Mouse (Mus musculus) heart, adult 11 months (tissue): ENCODE data around the gene Sez6l2.
A peak's percentile ranks its signal among the peaks of the same experiment; 100 is the strongest.
"Not testable (repeated sequence)": the region's sequence is repeated elsewhere in the genome, so short reads cannot be mapped to it uniquely, and the experiment has no call there.

Experiments
- DNase-seq: peaks from one replicate; pipeline ENCODE4 v3.0.0; 2022

Sez6l2 gene

DNA sequence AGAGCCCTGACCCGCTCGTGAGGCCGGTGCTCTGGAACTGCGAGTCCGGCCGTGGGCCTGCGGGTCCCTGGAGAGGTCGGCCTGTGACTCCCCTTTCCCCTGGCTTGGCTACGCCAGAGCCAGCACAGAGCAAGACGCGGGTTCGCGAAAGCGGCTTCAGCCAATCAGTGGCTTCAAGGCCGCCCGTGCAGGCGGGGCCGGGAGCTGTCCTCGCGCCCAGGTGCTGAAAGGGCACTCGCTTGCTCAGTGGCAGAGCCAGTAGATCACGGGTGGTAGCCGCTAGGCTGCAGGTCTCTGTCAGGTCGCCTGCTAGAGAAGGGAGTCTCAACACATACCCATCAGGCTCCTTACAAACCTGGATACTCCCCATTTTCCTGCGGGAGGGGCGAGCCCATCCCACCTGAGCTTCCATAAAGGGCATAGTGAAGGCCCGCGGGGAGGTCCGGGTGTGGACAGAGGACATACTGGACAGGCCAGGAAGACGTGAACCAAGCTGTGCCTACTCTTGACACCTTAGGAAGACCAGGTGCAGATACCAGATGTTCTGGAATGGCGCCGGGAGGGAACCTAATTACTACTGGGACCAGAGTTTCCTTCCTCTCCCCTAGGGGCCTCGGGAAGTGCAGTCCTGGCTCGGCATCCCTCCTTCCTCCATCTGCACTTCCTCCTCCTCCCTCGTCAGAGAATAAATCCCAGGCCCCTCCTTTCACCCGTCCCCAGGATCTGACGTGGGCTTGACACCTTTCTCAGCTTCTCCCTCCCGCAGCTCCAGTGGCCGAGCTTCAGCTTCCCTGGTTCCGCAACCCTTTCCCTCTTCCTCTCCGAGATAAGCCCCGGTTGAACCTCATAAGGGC is at the start of gene Sez6l2:
Gene Sez6l2 (plus strand): TSS at position 771 of the 854 bp plus-strand sequence.
- peak; percentile 98 for DNase-seq

DNA sequence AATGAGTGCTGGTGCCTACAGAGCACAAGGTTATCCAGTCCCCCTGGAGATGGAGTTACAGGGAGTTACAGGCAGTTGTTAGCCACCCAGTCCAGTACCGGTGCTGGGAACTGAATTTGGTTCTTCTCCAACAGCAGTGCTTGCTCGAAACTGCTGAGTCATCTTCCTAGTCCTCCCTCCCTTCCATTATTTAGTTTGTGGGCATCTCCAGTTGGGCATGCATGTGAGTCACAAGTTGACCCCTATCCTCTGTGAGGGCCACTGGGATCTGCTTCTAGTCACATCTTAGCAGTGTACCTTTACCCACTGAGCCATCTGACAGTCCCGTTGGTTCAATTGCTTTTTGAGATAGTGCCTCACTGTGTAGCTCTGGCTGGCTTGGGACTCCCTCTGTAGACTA is 44.8 kb upstream of the Sez6l2 start:
- DNase-seq = no peak

DNA sequence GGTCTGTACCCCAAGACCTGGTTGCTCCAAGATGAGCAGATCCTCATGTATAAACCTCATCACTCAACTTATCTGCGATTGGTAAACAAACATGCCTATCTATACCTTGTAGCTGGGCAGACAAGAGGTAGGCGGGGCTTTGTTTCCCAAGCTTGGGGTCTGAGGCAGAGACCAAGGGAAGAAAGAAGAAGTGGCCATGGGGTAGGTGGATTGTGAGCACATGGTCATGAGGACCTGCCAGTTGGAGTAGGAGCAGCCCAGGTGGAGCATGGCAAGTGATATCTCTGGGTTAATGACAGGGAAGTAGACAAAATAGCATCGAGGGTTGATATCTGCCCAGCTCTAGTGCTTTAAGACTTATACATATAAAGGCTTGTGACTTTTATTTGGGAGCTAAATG is 35.5 kb upstream of the Sez6l2 start:
- DNase-seq = no peak

DNA sequence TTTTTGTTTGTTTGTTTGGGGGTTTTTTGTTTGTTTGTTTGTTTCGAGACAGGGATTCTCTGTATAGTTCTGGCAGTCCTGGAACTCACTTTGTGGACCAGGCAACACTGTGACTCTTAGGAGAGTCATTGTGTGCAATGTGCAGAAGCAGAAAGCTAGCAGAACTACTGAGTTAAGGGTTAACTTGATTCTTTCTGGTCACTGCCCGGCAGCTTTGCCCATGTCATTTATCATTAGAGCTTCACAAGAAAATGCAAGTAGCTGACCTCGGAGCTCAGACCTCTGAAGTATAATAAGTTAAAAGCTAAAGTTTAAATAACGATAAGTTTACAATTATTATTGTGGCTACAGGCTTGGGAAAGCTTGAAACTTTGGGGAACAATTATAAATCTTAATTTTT is 32.0 kb upstream of the Sez6l2 start:
- not testable (repeated sequence) for DNase-seq

DNA sequence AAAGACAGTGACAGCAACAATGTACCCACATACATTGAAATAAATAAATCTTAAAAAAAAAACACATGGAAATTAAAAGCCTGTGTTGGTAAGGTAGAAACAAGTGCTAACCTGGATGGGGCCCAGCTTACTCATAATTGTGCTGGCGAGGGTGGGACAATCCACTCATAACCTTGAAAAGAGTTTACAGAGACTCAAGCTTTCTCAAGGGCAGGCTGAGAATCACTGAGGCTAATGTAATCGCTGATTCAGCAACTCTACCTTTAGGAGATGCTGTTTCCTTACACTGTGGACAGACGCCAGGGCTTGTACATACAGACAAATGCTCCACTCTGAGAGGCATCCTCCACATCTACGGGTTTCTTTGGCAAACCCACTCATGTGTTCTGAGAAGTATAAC is 30.4 kb upstream of the Sez6l2 start:
- no peak for DNase-seq

DNA sequence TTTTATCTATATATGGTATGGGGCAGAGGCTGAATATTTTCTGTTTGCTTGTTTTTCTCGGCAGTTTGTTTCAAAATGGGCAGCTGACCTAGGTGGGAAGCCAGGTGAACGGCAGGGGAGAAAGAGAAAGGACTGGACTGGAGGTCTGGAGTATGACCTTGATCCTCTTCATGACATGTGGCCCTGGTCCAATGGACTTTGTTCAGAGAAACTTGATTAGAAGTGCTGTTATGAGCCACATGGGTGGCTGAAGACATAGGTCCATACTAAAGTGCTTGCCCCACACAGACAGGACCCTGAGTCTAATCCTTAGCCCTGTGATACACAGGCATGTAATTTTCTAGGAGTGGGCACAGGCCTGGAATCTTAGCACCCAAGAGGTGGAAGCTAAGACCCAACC is 28.8 kb upstream of the Sez6l2 start:
- no peak for DNase-seq

DNA sequence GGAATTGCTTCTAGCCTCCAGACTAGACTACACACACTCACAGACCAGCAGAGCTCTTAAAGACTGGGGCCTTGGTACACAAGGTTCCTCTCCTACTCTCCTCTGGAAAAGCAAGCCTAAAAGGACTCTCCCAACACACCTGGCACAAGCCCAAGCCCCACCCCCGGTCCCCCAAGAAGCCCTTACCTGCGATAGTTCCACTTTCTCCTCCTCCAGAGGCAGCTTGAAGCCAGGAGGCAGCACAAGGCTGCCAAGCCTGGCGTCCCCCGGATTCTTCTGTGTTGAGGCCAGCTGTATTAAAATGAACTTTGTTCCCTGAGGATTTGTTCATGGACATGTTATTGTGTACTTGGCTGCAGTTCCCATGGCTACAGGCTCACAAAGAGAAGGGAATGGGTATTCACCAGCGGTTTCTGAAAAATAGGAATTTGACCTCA is 27.7 kb upstream of the Sez6l2 start, which contains the start of gene Tmem219:
Gene Tmem219 (minus strand): TSS at position 294 of the 437 bp plus-strand sequence.
- DNase-seq = peak; percentile 97

DNA sequence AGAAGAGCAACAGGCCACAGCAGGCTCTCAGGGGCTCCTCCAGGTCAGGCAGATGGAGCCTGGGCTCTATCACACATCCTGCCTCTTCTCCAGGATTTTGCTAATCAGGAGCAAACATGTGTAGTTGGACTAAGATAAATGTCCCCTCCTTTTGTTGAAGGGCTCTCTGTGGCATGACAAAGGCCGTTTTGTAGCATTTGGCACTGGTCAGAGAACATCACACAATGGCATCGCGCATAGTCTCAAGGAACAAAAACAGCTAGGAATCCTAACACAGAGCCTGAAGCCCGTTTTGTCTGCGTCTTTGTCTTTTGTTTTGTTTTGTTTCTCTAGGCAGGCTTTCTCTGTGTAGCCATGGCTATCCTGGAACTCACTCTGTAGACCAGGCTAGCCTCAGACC is 26.4 kb upstream of the Sez6l2 start:
- DNase-seq = no peak

DNA sequence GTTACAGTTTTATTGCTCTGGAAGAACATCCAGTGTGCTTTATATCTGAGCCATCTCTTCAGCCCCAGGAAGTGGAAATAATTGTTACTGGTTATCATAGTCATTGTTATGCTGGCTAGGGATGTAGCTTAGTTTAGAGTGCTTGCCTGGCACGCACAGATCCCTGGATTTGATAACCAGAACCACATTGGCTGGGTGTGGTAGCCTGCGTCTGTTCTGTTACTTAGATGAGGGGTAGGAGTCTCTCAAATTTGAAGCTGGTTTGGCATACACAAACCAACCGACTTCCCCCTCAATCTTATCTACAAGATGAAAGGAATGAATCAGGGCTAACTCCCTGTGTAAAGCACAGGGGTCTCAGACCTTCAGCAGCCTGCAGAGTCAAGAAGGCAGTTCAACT is 24.1 kb upstream of the Sez6l2 start:
- DNase-seq = no peak

DNA sequence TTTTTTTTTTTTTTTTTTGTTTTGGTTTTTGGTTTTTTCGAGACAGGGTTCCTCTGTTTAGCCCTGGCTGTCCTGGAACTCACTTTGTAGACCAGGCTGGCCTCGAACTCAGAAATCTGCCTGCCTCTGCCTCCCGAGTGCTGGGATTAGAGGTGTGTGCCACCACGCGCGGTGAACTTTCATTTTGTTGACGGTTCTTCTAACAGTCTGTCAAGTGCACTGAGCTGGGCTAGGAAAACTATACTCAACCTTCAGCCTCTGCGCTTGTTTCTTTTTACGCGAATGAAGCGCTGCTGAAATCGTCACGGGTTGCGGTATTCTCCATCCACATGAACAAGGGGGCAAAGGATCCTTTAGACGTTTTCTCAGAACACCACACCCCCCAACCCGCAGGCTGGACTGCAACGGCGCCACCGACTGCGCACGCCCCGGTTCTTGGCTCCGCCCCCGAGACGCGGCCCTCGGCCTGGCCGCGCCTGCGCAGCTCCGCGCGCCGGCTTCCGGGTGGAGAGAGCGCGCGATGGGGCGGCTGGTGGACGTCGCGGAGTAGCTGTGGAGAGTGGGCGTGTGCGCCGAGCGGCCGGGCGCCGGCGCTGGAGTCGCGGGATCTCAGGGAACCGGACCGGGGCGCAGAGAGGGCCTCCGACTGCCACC is 21.9 kb upstream of the Sez6l2 start, which contains the start of gene Kctd13:
Gene Kctd13 (plus strand): TSS at position 496 of the 654 bp plus-strand sequence.
- DNase-seq = peak; percentile 99

DNA sequence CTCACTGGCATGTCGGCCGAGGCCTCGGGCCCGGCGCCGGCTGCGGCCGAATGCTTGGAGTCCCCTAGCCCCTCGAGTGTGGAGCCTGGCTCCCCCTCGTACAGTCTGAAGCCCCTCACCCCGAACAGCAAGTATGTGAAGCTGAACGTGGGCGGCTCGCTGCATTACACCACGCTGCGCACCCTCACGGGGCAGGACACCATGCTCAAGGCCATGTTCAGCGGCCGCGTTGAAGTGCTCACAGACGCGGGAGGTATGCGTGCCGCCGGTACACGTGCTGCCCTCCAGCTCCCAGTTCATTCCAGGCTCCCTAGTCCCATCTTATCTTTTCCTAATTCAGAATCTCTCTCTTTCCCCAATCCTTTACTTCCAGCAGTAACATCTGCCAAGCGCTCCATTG is 21.3 kb upstream of the Sez6l2 start:
- no peak for DNase-seq

DNA sequence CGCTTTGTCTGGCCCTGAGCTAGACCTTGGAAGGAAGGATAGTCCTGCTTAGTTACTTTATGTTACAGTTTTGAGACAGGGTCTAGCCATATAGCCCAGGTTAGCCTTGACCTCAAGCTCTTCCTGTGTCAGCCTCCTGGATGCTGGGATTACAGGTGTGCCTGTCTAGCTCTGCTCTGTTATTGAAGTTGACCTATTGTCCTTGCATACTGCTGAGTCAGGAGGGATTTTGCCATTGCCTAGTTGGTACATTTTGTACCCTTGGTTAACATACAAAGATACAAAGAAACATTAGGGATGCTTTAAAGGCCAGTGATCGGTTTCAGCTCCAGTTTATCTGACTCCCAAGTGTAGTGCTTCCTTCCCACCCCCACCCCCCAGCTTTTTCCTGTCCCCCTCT is 17.7 kb upstream of the Sez6l2 start:
- DNase-seq = no peak

DNA sequence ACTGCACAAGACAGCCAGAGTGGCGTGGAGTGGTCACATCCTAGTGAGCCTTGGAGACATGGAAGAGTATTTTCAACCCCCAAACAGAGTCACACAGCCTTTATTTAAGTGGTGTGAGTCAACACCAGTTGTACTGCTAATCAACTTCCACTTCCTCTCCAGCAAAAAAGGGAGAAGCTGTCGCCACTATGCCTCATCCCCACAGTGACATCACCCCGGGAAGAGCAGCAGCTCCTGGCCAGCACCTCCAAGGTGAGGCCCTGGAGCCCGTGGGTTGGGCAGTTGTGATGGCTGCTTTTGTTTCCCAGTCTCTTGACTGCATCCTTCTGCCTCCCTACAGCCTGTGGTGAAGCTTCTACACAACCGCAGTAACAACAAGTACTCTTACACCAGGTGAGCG is 9.2 kb upstream of the Sez6l2 start:
- DNase-seq = no peak

DNA sequence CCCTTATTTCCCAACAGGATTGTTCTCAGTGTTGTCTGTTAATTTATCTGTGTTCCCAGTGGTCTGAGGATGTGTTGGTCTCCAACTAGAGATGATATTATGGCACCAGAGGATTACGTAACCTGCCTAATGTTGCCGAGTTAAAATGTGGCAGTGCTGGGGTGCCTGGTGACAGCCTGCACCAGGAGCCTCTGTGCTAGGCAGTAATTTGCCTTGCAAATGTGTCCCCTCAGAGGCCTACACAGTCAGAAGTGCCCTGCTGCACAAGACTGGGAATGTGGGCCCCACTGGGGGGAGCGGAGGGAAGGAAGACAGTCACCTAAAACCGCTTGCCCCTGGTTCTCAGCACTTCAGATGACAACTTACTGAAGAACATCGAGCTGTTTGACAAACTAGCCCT is 8.6 kb upstream of the Sez6l2 start:
- no peak for DNase-seq

DNA sequence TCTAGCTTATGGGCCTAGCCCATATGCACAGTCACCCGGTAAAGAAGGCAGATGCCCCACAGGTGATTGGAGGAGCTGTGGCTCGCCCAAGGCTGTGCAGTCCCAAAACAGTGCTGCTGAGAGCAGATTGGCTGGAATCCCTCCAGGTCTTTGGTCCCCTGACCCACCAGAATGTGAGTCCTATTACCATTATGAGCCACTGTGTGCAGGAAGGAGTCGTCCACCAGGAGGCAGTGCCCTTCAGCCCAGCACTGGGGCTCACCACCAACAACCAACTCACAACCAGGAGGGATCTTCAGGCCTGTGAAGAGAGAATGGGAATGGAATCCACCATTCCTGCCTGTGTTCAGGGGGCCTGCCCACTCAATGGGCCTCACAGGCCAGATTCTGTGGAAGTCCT is 3.8 kb upstream of the Sez6l2 start:
- DNase-seq = peak; percentile 92

DNA sequence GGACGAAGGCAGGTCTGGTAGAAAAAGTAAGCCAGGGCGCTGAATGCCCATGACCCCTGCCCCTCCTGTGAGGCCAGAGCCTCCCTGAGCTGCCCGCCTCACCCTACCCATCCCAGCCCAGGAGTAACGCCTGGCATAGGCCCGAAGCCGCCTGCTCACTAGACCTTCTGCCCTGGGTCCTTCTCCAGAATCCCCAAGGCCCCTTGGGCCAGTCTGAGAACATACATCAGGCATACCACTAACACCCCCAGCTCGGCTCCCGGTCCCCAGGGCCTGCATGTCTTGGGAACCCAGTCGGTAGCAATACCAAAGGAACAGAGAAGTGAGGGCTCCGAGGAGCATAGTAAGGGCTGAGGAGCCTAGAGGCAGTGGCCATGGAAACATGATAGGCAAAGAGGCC is 1.7 kb upstream of the Sez6l2 start:
- no peak for DNase-seq

DNA sequence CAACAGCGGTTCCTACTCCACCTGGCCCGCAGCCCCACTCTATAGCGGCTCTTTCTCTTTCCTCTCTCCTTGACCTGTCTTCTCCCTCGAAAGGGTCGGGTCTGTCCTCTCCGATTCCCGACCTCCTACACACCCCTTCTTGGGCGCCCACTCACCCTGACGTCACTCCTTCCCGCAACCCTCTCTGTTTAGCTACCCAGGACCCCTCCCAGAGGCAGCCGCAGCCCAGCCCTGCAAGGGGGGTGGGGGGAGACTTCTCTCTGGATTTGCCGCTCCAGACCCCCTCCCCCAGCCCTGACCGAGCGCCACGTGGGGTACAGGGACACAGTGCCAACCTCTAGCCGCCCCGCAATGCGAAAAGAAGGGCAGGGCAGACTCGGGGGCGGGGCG is 965 bp upstream of the Sez6l2 start, which contains the start of gene Asphd1:
Gene Asphd1 (minus strand): TSS at position 180 of the 390 bp plus-strand sequence.
- no peak for DNase-seq

DNA sequence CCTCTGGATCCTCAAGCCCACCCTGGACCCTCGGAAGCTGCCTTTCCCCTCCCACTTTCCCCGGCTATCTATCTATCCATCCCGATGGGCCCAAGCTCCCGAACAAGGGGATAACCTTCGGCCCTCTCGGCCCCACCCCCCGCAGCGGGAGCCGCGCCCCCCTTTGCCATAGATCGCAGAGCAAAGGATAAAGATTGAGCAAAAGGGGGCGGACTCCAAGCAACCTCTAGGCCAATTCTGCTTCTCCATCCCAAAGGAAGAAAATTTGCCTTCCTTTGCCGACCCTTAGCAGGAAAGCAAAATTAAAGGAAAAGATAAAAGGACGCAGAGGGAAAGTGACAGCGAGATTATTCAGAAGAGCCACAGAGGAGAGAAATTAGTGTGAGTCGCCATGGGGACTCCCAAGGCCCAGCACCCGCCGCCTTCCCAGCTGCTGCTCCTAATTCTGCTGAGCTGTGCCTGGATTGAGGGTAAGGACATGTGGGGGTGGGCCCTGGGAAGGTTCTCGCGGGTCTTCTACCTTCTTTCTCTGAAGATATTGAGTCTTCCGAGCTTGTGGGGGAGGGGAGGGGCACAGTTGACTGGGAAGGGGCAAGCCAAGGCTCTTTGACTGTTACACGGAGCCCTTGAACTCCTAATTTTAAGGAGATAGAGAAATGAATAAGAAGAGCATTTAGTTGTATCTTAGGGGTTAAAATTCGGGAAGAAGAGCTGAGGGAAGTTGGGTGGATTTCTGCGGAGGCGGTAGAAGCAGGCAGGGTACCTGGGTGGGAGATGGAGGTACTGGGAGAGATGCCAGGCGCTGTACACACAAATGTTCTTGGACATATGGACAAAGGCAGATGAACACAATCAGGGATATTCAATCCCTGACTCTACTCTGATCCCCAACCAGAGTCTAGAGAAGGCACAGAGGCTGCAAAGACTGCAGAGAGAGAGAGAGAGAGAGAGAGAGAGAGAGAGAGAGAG is 568 bp downstream of the Sez6l2 start:
- no peak for DNase-seq

DNA sequence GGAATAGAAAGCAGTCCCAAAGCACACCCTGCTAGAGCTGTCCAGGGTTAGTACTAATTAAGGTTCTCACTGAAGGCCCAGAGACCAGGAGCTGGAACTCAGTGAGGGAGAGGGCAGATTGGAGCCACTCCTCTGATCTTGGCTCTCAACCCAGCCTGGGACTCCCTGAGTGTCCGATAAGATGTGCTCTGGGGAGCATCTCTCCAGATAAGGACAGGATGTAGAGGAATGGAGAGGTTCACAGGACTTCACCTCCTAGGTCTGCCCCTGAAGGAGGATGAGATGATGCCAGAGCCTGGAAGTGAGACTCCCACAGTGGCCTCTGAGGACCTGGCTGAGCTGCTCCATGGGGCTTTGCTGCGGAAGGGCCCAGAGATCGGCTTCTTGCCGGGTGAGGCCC is 1.4 kb downstream of the Sez6l2 start:
- DNase-seq = no peak

DNA sequence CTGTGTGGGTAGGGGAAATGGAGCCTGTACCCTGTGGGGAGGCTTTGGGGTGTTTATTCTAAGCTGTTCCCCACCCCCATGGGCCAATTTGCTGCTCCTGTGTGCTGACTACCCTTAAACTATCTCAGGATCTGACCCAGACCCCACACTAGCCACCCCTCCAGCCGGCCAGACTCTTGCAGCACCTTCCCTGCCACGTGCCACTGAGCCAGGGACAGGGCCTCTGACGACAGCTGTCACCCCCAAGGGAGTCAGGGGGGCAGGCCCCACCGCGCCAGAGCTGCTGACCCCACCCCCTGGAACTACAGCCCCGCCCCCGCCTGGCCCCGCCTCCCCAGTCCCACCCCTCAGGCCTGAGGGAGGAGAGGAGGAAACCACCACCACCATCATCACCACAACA is 2.3 kb downstream of the Sez6l2 start:
- DNase-seq = no peak

DNA sequence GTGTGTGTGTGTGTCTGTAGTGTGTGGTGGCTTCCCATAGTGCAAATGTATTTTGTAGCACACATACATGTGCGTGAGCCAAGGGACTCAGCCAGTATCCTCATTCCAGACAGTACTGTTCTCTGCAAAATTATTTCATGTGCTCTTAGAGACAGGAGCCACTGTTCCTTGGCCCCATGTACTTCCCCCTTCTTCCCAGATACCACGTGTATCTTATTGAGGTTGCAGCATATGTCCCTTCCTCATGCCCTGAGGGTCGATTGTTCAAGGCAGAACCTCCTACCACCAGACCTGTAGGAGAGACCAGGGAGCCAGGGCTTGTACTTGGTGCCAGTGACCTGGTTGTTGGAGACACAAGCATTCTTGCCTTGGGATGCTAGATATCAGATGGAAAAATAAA is 4.8 kb downstream of the Sez6l2 start:
- DNase-seq = no peak

DNA sequence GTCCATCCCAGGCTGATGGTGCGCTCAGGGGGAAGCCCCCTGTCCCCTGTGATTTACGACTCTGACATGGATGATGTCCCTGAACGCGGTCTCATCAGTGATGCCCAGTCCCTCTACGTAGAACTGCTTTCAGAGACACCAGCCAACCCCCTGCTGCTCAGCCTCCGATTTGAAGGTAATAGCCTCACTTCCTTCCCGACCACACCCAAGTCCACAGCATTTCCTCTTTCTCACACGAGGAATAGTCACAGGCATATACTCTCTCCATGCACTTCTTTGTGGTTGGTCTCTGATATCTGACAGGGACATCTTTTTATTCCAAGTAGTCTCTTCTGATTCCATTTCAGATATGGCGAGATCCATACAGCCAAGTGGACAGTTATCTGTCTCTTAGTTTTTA is 9.4 kb downstream of the Sez6l2 start:
- DNase-seq = no peak

DNA sequence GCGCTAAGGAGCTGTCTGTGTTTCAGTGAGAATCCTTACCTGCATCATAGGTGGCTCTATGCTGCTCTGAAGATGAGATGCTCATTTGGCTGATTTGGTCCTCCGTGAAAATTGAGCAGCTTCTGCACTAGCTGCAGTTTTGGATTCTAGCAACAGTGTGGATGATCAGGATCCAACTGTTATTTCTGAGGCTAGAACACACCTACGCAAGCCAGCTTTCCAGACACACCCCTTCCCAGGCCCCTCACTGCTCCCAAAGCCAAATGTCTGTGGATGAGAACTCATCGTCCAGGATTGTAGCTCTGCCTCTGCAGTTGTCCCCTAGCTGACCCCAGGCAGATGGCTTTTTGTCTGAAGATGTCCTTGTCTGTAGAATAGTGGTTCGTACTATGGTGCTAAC is 10.7 kb downstream of the Sez6l2 start:
- no peak for DNase-seq
